Mouse (Mus musculus) spleen, adult 18-20 months (tissue): Measurements from ENCODE around the gene Sparc.

Experiments used
- DNase-seq, 2 experiments: peaks; one replicate each; pipeline ENCODE4 v3.0.0; 2022; ENCODE audit warnings: mixed read lengths in 2 of 2

Gene Sparc

GRCm38 (mm10) chr11:55358094-55358783 is 64.7 kb downstream of the Sparc start:
- DNase-seq, result no peak

GRCm38 (mm10) chr11:55356846-55357245 is 66.1 kb downstream of the Sparc start:
- no peak for DNase-seq
